Mouse (Mus musculus) stomach, postnatal 0 days (tissue): ENCODE measurements at regions not wholly inside any gene's neighbourhood (a gene's known extent, or its start where the extent isn't known, plus 50 kb on each side); places are given as distances from the start of the nearest gene placed in this dataset.

Experiments
- CTCF ChIP-seq: IDR thresholded peaks from 2 replicates; pipeline ENCODE4 v1.5.1; 2016; ENCODE audit warnings: antibody characterized with exemption, low read depth, mild to moderate bottlenecking, moderate library complexity
- EP300 ChIP-seq: optimal IDR thresholded peaks from 2 replicates; pipeline ENCODE3; 2016; ENCODE audit warnings: antibody characterized with exemption

DNA sequence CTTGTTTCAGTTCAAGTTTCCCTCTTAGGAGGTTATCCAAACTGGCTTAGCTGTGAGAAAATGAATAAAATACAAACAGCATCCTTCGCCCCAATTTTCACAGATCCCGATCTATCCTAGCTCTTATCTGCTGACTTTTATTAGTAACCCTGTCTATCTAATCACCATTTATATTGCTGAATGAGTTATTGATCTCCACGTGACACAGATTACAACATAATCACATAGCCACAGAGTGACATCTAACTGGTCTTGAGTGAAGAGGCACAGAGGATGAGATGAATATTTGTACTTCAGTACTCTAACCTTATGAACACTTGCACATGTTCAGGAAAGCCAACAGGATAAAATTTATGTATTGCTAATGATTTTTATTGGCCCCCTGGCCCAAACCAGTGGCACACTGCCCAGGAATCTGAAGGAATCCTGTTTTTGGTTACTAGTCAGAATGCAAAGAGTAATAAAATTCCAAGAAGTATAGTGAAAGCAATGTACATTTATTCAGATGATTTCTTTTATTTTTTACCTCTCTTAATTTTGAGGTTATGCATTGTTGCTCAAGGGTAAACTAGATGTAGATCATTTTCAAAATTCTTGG lies 1634.7 kb downstream of the Efnb2 start:
- TF ChIP-seq CTCF (no peak), EP300 (no peak)
